Mouse (Mus musculus) ES-E14 (cell line): ENCODE measurements around the gene Clpb.

ENCODE experiments used
- MAFK ChIP-seq: IDR thresholded peaks from 2 replicates; pipeline ENCODE4 v1.6.1; 2014; ENCODE audit warnings: mild to moderate bottlenecking, low read depth, low read length, inconsistent platforms; ENCODE audit not compliant: insufficient read depth
- ZC3H11A ChIP-seq: IDR thresholded peaks from 2 replicates; pipeline ENCODE4 v1.6.1; 2012; ENCODE audit warnings: low read depth, mild to moderate bottlenecking, inconsistent platforms, low read length, borderline replicate concordance

- no peak for TF ChIP-seq MAFK
- no peak for TF ChIP-seq ZC3H11A
Observed at GRCm38 (mm10) chr7:101831437-101831836, 168.0 kb downstream of the Clpb start.
